Mouse (Mus musculus) kidney, adult 9 months (tissue): ENCODE measurements around the gene Socs2.

Experiments used
- DNase-seq: peaks from one replicate; pipeline ENCODE4 v3.0.0; 2022

Gene Socs2

GRCm38 (mm10) chr10:95416685-95417495 lies at the start of gene Socs2:
Gene Socs2, minus strand, starts transcription at chr10:95417180.
- peak; percentile 90 for DNase-seq

- no peak for DNase-seq
Observed at GRCm38 (mm10) chr10:95465485-95465896, 48.5 kb upstream of the Socs2 start.

GRCm38 (mm10) chr10:95464527-95464926 lies 47.5 kb upstream of the Socs2 start:
- DNase-seq = no peak

GRCm38 (mm10) chr10:95462231-95462630 lies 45.3 kb upstream of the Socs2 start:
- no peak for DNase-seq

GRCm38 (mm10) chr10:95461053-95461553 lies 44.1 kb upstream of the Socs2 start:
- no peak for DNase-seq

- DNase-seq = no peak
Observed at GRCm38 (mm10) chr10:95458050-95458806, 41.2 kb upstream of the Socs2 start.

- no peak for DNase-seq
Observed at GRCm38 (mm10) chr10:95457367-95458049, 40.5 kb upstream of the Socs2 start.

GRCm38 (mm10) chr10:95456103-95456502 lies 39.1 kb upstream of the Socs2 start:
- no peak for DNase-seq

GRCm38 (mm10) chr10:95453282-95453681 lies 36.3 kb upstream of the Socs2 start:
- DNase-seq = no peak

GRCm38 (mm10) chr10:95449033-95449432 lies 32.1 kb upstream of the Socs2 start:
- no peak for DNase-seq

- no peak for DNase-seq
Observed at GRCm38 (mm10) chr10:95447954-95448353, 31.0 kb upstream of the Socs2 start.

- DNase-seq = peak; percentile 21
Observed at GRCm38 (mm10) chr10:95445104-95446056, 28.4 kb upstream of the Socs2 start.

- no peak for DNase-seq
Observed at GRCm38 (mm10) chr10:95442334-95442733, 25.4 kb upstream of the Socs2 start.

- DNase-seq = peak; percentile 34
Observed at GRCm38 (mm10) chr10:95440566-95440965, 23.6 kb upstream of the Socs2 start.

- no peak for DNase-seq
Observed at GRCm38 (mm10) chr10:95439718-95440339, 22.8 kb upstream of the Socs2 start.

GRCm38 (mm10) chr10:95438941-95439340 lies 22.0 kb upstream of the Socs2 start:
- no peak for DNase-seq

- no peak for DNase-seq
Observed at GRCm38 (mm10) chr10:95430271-95430670, 13.3 kb upstream of the Socs2 start.

GRCm38 (mm10) chr10:95429111-95429510 lies 12.1 kb upstream of the Socs2 start:
- no peak for DNase-seq

- peak; percentile 62 for DNase-seq
Observed at GRCm38 (mm10) chr10:95426207-95427115, 9.5 kb upstream of the Socs2 start.

- no peak for DNase-seq
Observed at GRCm38 (mm10) chr10:95422681-95423080, 5.7 kb upstream of the Socs2 start.
